Mouse (Mus musculus): ENCODE results near the gene Asb4. TPM values are rescaled to one million over a fixed set of nuclear protein-coding genes. Genes with fewer than 3 reads are reported as not detected.

Asb4 gene
- polyA plus RNA-seq, 1 experiment from 2014 or later, result 66.4 TPM

DNA sequence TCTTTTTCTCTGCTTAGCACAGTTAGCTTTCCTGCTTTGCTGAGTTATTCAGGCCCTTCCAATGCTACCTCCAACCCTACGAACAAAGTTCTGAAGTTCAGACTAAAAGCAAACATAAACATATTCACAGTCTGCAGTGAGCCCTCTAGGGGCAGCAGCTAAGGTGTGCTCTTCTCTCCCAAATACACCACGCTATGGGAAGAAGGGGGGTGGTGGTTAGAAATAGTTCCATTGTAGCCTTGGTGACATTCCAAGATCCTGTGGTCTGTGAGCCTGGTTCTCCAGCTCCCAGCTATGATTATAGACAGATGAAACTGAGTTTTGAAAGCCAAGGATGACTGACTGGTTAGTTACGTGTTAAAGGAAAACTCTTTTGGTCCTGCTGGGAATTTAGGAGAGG is 13.6 kb downstream of the Asb4 start:
- ATAC-seq (ENCODE audit: low FRiP score, low read depth), result no peak
- no peaks in the 10 kb centered on the region for H3K9me3 ChIP-seq
- H3K36me3 ChIP-seq, result no peaks in the 10 kb centered on the region
- no peak overlapping the region for H3K27ac ChIP-seq
- no peak overlapping the region for H3K4me3 ChIP-seq
- no peak overlapping the region for H3K4me2 ChIP-seq (replicated peaks)
- no peaks in the 10 kb centered on the region for H3K27me3 ChIP-seq
- H3K9ac ChIP-seq, result no peak overlapping the region
- H3K4me1 ChIP-seq, result peaks cover 30% of the 10 kb centered on the region
- WGBS, result 43% methylated on average over 3 of the region's 3 CpGs

GRCm38 (mm10) chr6:5401394-5401793 is 18.2 kb downstream of the Asb4 start:
- H3K9me3 ChIP-seq, result no peaks in the 10 kb centered on the region
- H3K4me2 ChIP-seq (replicated peaks), result no peak overlapping the region
- no peaks in the 10 kb centered on the region for H3K36me3 ChIP-seq
- H3K9ac ChIP-seq, result no peak overlapping the region
- 5% methylated on average over 3 of the region's 3 CpGs for WGBS
- H3K4me1 ChIP-seq, result peaks cover 17% of the 10 kb centered on the region; the same call in 1 of the 2 replicates
- ATAC-seq (ENCODE audit: low FRiP score, low read depth), result peak; percentile 89
- no peak overlapping the region for H3K27ac ChIP-seq
- H3K4me3 ChIP-seq, result no peak overlapping the region
- no peaks in the 10 kb centered on the region for H3K27me3 ChIP-seq

GRCm38 (mm10) chr6:5403095-5403815 is 20.1 kb downstream of the Asb4 start:
- Histone ChIP-seq H3K27me3 (no peaks in the 10 kb centered on the region), H3K4me3 (0 out of 2 replicates have a peak overlapping the region, but pooled peaks have one; percentile 17), H3K9me3 (no peaks in the 10 kb centered on the region), H3K4me1 (peaks cover 18% of the 10 kb centered on the region), H3K4me2 (replicated peaks) (peak overlapping the region; percentile 51), H3K9ac (no peak overlapping the region), H3K27ac (peak overlapping the region; percentile 22; the same call in 1 of the 2 replicates), H3K36me3 (no peaks in the 10 kb centered on the region)
- ATAC-seq (ENCODE audit: low FRiP score, low read depth), result peak; percentile 44; the same call in 1 of the 2 replicates
- 34% methylated on average over 18 of the region's 18 CpGs for WGBS

DNA sequence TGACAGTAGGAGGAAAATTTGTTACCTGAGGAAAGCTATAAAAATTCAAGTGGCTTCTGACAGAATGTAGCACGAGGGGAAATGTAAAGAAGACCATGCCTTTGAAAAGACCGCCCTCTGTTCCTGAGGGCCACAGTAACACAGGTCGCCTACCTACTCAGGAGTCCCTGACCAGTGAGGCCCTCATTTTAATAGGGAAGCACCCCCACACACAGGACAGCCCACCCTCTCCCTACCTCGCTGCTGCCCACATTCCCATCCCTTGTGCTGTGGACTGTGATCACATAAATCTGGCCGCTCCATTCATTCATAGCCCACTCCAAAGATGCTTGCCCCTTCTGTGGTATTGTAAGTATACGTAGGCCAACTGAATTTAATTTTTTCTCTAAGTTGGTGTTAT is 20.8 kb downstream of the Asb4 start:
- Histone ChIP-seq H3K9me3 (no peaks in the 10 kb centered on the region), H3K4me3 (no peak overlapping the region), H3K27ac (peak overlapping the region; percentile 22; the same call in 1 of the 2 replicates), H3K4me2 (replicated peaks) (no peak overlapping the region), H3K27me3 (no peaks in the 10 kb centered on the region), H3K36me3 (no peaks in the 10 kb centered on the region), H3K9ac (no peak overlapping the region), H3K4me1 (peaks cover 21% of the 10 kb centered on the region)
- 64% methylated on average over 6 of the region's 6 CpGs for WGBS
- no peak for ATAC-seq (ENCODE audit: low FRiP score, low read depth)

GRCm38 (mm10) chr6:5408451-5409177 is 25.4 kb downstream of the Asb4 start:
- Histone ChIP-seq H3K36me3 (no peaks in the 10 kb centered on the region), H3K9me3 (no peaks in the 10 kb centered on the region), H3K27ac (no peak overlapping the region), H3K9ac (no peak overlapping the region), H3K4me3 (no peak overlapping the region), H3K4me1 (peaks cover 22% of the 10 kb centered on the region), H3K4me2 (replicated peaks) (no peak overlapping the region), H3K27me3 (no peaks in the 10 kb centered on the region)
- peak; percentile 81 for ATAC-seq (ENCODE audit: low FRiP score, low read depth)
- 34% methylated on average over 8 of the region's 8 CpGs for WGBS

DNA sequence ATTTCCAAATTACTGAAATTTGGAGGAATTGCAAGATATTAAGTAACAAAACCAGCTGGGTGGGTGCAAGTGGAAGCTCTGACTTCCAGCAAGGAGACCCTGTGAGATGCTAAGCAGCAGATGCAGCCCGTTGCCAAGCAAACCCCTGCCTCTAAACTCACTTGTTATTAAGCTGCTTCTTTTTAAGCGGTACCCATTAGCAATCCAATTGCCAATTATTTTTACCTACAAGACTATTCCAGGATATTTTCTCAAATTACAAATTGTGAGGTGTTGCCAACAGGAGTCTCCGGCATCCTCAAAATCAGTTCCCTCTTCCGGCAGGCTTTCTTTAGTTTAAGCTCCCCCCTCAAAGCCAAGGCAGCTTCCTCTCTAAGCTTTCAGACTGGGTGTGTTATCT is 26.5 kb downstream of the Asb4 start:
- WGBS, result 60% methylated on average over 4 of the region's 4 CpGs
- Histone ChIP-seq H3K27ac (no peak overlapping the region), H3K4me2 (replicated peaks) (no peak overlapping the region), H3K4me1 (peaks cover 21% of the 10 kb centered on the region), H3K9ac (no peak overlapping the region), H3K4me3 (no peak overlapping the region), H3K36me3 (no peaks in the 10 kb centered on the region), H3K27me3 (no peaks in the 10 kb centered on the region), H3K9me3 (no peaks in the 10 kb centered on the region)
- ATAC-seq (ENCODE audit: low FRiP score, low read depth), result no peak

DNA sequence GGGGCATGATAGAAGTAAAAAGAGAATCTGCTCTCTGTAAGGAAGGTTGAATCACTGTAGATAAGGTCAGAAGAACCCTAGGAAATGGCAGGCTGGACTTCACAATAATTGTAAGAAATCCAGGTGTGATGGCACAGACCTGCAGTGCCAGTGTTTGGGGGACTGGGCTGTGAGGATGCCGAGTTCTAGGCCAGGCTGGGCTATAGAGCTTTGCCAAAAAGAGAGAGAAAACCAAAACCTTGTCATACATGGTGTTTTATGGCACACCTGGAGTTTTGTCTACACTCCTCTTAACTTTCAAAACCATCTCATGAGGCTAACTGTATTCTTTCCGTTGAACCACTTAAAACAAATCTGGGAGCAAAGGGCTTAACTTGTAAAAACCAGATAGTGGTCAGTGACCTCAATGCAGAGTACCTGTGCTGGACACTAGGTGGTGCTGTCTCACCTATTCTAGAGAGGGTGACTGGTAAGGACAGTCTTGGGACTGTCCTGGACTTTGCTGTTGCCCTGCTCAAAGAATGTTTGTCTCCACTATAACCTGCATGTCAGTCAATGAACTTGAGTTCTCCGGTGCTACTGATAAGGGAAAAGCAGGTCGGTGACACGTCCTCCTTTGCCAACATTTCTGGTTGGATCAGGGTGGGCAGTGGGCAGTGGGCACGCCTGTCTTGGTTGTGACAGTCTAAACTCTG is 27.7 kb downstream of the Asb4 start:
- no peaks in the 10 kb centered on the region for H3K9me3 ChIP-seq
- H3K4me3 ChIP-seq, result no peak overlapping the region
- peak; percentile 79; the same call in 1 of the 2 replicates for ATAC-seq (ENCODE audit: low FRiP score, low read depth)
- peaks cover 21% of the 10 kb centered on the region for H3K4me1 ChIP-seq
- no peak overlapping the region for H3K9ac ChIP-seq
- no peaks in the 10 kb centered on the region for H3K27me3 ChIP-seq
- 54% methylated on average over 6 of the region's 6 CpGs for WGBS
- H3K36me3 ChIP-seq, result no peaks in the 10 kb centered on the region
- no peak overlapping the region for H3K4me2 ChIP-seq (replicated peaks)
- H3K27ac ChIP-seq, result no peak overlapping the region

- H3K9me3 ChIP-seq, result no peaks in the 10 kb centered on the region
- H3K4me1 ChIP-seq, result peaks cover 19% of the 10 kb centered on the region
- H3K9ac ChIP-seq, result no peak overlapping the region
- H3K27ac ChIP-seq, result no peak overlapping the region
- no peaks in the 10 kb centered on the region for H3K27me3 ChIP-seq
- H3K4me3 ChIP-seq, result no peak overlapping the region
- WGBS, result 44% methylated on average over 8 of the region's 8 CpGs
- no peak for ATAC-seq (ENCODE audit: low FRiP score, low read depth)
- no peaks in the 10 kb centered on the region for H3K36me3 ChIP-seq
- H3K4me2 ChIP-seq (replicated peaks), result no peak overlapping the region
Measured at GRCm38 (mm10) chr6:5413282-5413681, 30.1 kb downstream of the Asb4 start.

GRCm38 (mm10) chr6:5421442-5421841 is 38.3 kb downstream of the Asb4 start:
- Histone ChIP-seq H3K27ac (peak overlapping the region; percentile 88), H3K4me1 (peaks cover 30% of the 10 kb centered on the region), H3K9ac (no peak overlapping the region), H3K9me3 (no peaks in the 10 kb centered on the region), H3K27me3 (no peaks in the 10 kb centered on the region), H3K4me3 (no peak overlapping the region), H3K36me3 (0 out of 2 replicates have a peak, but pooled peaks cover 6% of the 10 kb centered on the region), H3K4me2 (replicated peaks) (0 out of 2 replicates have a peak overlapping the region, but pooled peaks have one; percentile 21)
- 62% methylated on average over 2 of the region's 2 CpGs for WGBS
- peak; percentile 54; the same call in 1 of the 2 replicates for ATAC-seq (ENCODE audit: low FRiP score, low read depth)

DNA sequence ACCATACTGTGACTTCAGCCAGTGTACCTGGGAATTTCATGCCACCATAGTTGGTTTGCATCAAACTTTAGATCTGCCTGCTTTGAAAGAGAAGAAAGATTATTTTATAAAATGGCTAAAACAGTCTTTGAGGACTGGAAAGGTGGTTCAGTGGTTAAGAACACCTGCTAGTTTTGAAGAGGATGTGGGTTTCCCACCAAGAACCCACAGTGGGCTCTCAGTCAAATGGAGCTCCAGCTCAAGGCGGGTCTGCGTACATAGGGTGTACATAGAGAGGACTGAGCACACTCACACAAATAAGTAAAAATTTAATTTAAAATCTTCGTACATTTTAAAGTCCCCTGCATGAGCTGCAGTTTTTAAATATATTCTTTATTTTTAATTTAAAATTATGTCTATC is 39.2 kb downstream of the Asb4 start:
- H3K4me2 ChIP-seq (replicated peaks), result no peak overlapping the region
- WGBS, result 95% methylated on average over 3 of the region's 3 CpGs
- H3K9me3 ChIP-seq, result no peaks in the 10 kb centered on the region
- no peak for ATAC-seq (ENCODE audit: low FRiP score, low read depth)
- H3K4me3 ChIP-seq, result no peak overlapping the region
- H3K9ac ChIP-seq, result no peak overlapping the region
- H3K27ac ChIP-seq, result peak overlapping the region; percentile 68; the same call in 1 of the 2 replicates
- H3K27me3 ChIP-seq, result no peaks in the 10 kb centered on the region
- 0 out of 2 replicates have a peak, but pooled peaks cover 6% of the 10 kb centered on the region for H3K36me3 ChIP-seq
- peaks cover 27% of the 10 kb centered on the region for H3K4me1 ChIP-seq

GRCm38 (mm10) chr6:5423594-5423993 is 40.4 kb downstream of the Asb4 start:
- Histone ChIP-seq H3K27ac (no peak overlapping the region), H3K4me1 (peaks cover 24% of the 10 kb centered on the region), H3K9ac (no peak overlapping the region), H3K27me3 (no peaks in the 10 kb centered on the region), H3K36me3 (0 out of 2 replicates have a peak, but pooled peaks cover 6% of the 10 kb centered on the region), H3K4me2 (replicated peaks) (no peak overlapping the region), H3K4me3 (no peak overlapping the region), H3K9me3 (no peaks in the 10 kb centered on the region)
- no peak for ATAC-seq (ENCODE audit: low FRiP score, low read depth)
- 87% methylated on average over 15 of the region's 15 CpGs for WGBS

DNA sequence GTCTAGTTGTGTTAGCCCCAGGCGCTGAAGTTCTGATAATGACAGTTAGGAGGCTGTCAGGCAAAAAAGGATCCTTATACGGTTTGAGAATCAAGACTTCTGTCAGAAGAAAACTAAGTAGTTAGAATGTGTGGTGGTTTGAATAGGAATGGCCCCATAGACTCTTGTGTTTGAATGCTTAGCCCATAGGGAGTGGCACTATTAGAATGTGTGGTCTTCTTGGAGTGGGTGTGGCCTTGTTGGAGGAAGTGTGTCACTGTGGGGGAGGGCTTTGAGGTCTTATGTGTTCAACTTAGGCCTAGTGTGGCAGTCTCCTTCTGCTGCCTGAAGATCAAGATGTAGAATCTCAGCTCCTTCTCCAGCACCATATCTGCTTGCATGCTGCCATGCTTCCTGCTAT is 43.8 kb downstream of the Asb4 start:
- Histone ChIP-seq H3K9me3 (no peaks in the 10 kb centered on the region), H3K27me3 (no peaks in the 10 kb centered on the region), H3K4me2 (replicated peaks) (no peak overlapping the region), H3K27ac (no peak overlapping the region), H3K4me3 (no peak overlapping the region), H3K4me1 (0 out of 2 replicates have a peak, but pooled peaks cover 5% of the 10 kb centered on the region), H3K9ac (no peak overlapping the region), H3K36me3 (0 out of 2 replicates have a peak, but pooled peaks cover 6% of the 10 kb centered on the region)
- ATAC-seq (ENCODE audit: low FRiP score, low read depth), result no peak
- WGBS, result 87% methylated on average over 2 of the region's 2 CpGs

Data from limb, embryonic 13.5 days (tissue).